Mouse (Mus musculus) E14TG2a.4 (cell line): ENCODE results near the gene Zfp775.

Experiments used
- CTCF ChIP-seq: conservative IDR thresholded peaks from 2 replicates; pipeline ENCODE4 v1.5.1; 2014; ENCODE audit warnings: low read length
- NANOG ChIP-seq: IDR thresholded peaks from 2 replicates; pipeline ENCODE4 v1.6.1; 2014; ENCODE audit warnings: borderline replicate concordance, low read length, mixed read lengths
- POU5F1 ChIP-seq: IDR thresholded peaks from 2 replicates; pipeline ENCODE4 v1.6.1; 2014; ENCODE audit warnings: low read length, borderline replicate concordance

- TF ChIP-seq CTCF (no peak), POU5F1 (no peak), NANOG (no peak)
These were observed 46.6 kb upstream of the Zfp775 start for GRCm38 (mm10) chr6:48555104-48555890.
